Mouse (Mus musculus) heart, postnatal 0 days (tissue): ENCODE data around the gene Pard3.

ENCODE experiments used
- CTCF ChIP-seq: IDR thresholded peaks from 2 replicates; pipeline ENCODE4 v1.5.1; 2016; ENCODE audit warnings: antibody characterized with exemption, control low read depth, low read depth
- EP300 ChIP-seq: IDR thresholded peaks from 2 replicates; pipeline ENCODE4 v1.6.1; 2016; ENCODE audit warnings: antibody characterized with exemption, low read depth

DNA sequence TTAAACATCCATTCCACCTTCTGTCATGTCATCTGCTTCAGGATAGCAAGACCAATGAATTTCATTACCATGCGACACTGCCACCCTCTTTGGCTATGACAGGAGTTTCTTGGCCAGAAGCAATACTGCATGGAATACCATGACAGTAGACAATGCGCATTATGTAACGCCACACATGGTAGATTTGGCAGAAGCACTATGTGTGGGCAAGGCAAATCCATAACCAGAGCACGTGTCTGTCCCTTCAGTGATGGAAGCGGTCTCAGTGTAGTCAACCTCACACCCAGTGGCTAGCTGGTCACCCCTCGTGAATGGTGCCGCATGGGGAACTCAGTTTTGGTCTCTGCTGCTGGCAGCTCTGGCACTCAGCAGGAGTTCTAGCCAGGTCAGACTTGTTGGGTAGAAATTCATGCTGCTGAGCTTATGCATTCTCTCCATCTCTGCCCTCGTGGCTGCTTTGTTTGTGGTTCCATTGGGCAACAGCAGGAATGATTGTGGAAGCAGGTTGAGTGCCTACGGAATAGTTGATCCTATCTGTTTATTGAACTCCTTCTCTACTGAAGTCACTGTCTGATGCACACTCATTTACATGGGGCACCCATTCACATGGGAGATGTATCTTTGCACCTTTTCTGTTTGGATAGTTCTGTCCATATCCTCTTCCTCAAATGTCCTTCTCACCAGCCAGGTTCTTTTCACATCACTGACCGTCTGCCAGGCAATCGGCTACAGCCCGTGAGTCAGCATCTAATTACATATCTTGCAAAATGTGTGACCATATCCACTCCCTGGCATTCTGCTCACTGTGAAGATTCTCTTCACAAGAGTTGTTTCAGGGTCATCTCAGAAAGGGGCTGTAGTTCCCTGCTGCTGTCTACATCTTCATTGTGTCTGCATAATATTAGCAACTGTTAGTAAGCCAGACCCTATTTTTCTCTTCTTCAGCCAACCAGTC lies 100.9 kb downstream of the Pard3 start:
- TF ChIP-seq EP300 (no peak), CTCF (no peak)
